Mouse (Mus musculus): Measurements from ENCODE around the gene Usp17la. TPM values are rescaled to one million over a fixed set of nuclear protein-coding genes. Genes with fewer than 3 reads are reported as not detected.
"Not testable (repeated sequence)": the region's sequence is repeated elsewhere in the genome, so short reads cannot be mapped to it uniquely, and the experiment has no call there.

Usp17la gene
- total RNA-seq (2021), result not detected
- long read RNA-seq, result 0 reads

GRCm38 (mm10) chr7:104856709-104857108, at the start of gene Usp17la:
Gene Usp17la (plus strand): TSS chr7:104857009.
- DNase-seq (ENCODE audit: low spot score in 2 of 2), result not testable (repeated sequence)

- not testable (repeated sequence) for DNase-seq (ENCODE audit: low spot score in 2 of 2)
These were observed 46.5 kb upstream of the Usp17la start for GRCm38 (mm10) chr7:104810335-104810734.

- no peak for DNase-seq (ENCODE audit: low spot score in 2 of 2)
These were observed 14.3 kb upstream of the Usp17la start, which contains the start of gene Usp17lb for GRCm38 (mm10) chr7:104842503-104842902. Gene Usp17lb (minus strand): TSS chr7:104842603.

GRCm38 (mm10) chr7:104843731-104844287, 13.0 kb upstream of the Usp17la start:
- DNase-seq (ENCODE audit: low spot score in 2 of 2), result no peak

- DNase-seq (ENCODE audit: low spot score in 2 of 2), result not testable (repeated sequence)
These were observed 5.3 kb upstream of the Usp17la start for GRCm38 (mm10) chr7:104851546-104851945.

- no peak for DNase-seq (ENCODE audit: low spot score in 2 of 2)
These were observed 1.5 kb upstream of the Usp17la start for GRCm38 (mm10) chr7:104855248-104855750.

- no peak for DNase-seq (ENCODE audit: low spot score in 2 of 2)
These were observed 874 bp downstream of the Usp17la start for GRCm38 (mm10) chr7:104857683-104858082.

- no peak for DNase-seq (ENCODE audit: low spot score in 2 of 2)
These were observed 4.6 kb downstream of the Usp17la start for GRCm38 (mm10) chr7:104861381-104861780.

- no peak for DNase-seq (ENCODE audit: low spot score in 2 of 2)
These were observed 20.9 kb downstream of the Usp17la start, which contains the start of gene Olfr665 for GRCm38 (mm10) chr7:104877731-104878130. Gene Olfr665 (plus strand): TSS chr7:104878031.

GRCm38 (mm10) chr7:104895852-104896251, 39.0 kb downstream of the Usp17la start, which contains the start of gene Olfr666:
Gene Olfr666 (minus strand): TSS chr7:104895952.
- no peak for DNase-seq (ENCODE audit: low spot score in 2 of 2)

Other genes starting within 250 kb of the Usp17la start
- gene Olfr656, start 243.1 kb upstream of the Usp17la start, total RNA-seq (2021), result not detected
- not detected for gene Olfr657, start 232.2 kb upstream of the Usp17la start, total RNA-seq (2021)
- not detected for gene Olfr658, start 209.7 kb upstream of the Usp17la start, total RNA-seq (2021)
- gene Olfr659, start 190.3 kb upstream of the Usp17la start, total RNA-seq (2021), result not detected
- gene Olfr661, start 170.5 kb upstream of the Usp17la start, total RNA-seq (2021), result not detected
- gene Usp17le, start 79.5 kb upstream of the Usp17la start, total RNA-seq (2021), result not detected
- gene Usp17lb, start 14.4 kb upstream of the Usp17la start, total RNA-seq (2021), result not detected
- gene Olfr665, start 21.0 kb downstream of the Usp17la start, total RNA-seq (2021), result not detected
- not detected for gene Olfr666, start 38.9 kb downstream of the Usp17la start, total RNA-seq (2021)
- gene Olfr667, start 64.5 kb downstream of the Usp17la start, total RNA-seq (2021), result not detected
- gene Olfr668, start 71.0 kb downstream of the Usp17la start, total RNA-seq (2021), result not detected
- gene Olfr669, start 77.2 kb downstream of the Usp17la start, total RNA-seq (2021), result not detected
- not detected for gene Olfr670, start 105.6 kb downstream of the Usp17la start, total RNA-seq (2021)
- not detected for gene Olfr671, start 122.1 kb downstream of the Usp17la start, total RNA-seq (2021)
- not detected for gene Olfr672, start 145.0 kb downstream of the Usp17la start, total RNA-seq (2021)
- not detected for gene Olfr675, start 171.5 kb downstream of the Usp17la start, total RNA-seq (2021)
- not detected for gene Olfr676, start 175.7 kb downstream of the Usp17la start, total RNA-seq (2021)
- not detected for gene Olfr677, start 194.4 kb downstream of the Usp17la start, total RNA-seq (2021)
- gene Olfr678, start 207.5 kb downstream of the Usp17la start, total RNA-seq (2021), result not detected
- not detected for gene Olfr679, start 224.2 kb downstream of the Usp17la start, total RNA-seq (2021)
- not detected for gene Olfr680-ps1, start 235.8 kb downstream of the Usp17la start, total RNA-seq (2021)

Measured in layer of hippocampus, adult 18-20 months (tissue).